Mouse (Mus musculus): ENCODE data around the gene Ccr10.
"Not testable (repeated sequence)": the region's sequence is repeated elsewhere in the genome, so short reads cannot be mapped to it uniquely, and the experiment has no call there.

The Ccr10 gene

GRCm38 (mm10) chr11:101125008-101125407 lies 50.2 kb downstream of the Ccr10 start:
- DNase-seq (ENCODE audit: low spot score in 2 of 2), result not testable (repeated sequence)

- DNase-seq (ENCODE audit: low spot score in 2 of 2), result not testable (repeated sequence)
These were observed 50.7 kb downstream of the Ccr10 start for GRCm38 (mm10) chr11:101124494-101124893.

Measured in frontal cortex, postnatal 10 days (tissue).